Mouse (Mus musculus): ENCODE measurements around the gene Duoxa1.

DNA sequence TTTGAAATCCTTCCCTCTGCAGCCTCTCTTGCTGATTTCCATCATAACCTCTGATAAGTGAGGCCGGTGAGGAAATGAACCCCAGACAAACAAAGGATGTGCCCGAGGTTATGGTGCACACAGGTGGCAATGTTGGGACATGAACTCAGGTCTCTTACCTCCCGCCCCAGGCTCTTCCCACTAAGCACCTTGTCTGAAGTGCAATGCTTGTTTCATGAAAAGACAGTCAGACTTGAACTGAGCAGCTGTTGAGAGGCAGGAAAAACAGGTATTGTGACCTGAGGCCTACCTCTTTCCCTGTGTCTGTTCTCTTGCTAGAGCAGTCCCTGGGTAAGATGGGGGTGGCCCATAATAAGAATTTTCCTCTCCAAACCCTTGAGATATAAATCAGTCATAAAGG, 18.7 kb upstream of the Duoxa1 start:
- no peak for TF ChIP-seq CTCF (IDR thresholded peaks at IDR 0.05; ENCODE audit: low read depth)
- no peak for TF ChIP-seq EP300 (IDR thresholded peaks at IDR 0.05; ENCODE audit: low read depth)
